Mouse (Mus musculus): ENCODE measurements at regions not wholly inside any gene's neighbourhood (a gene's known extent, or its start where the extent isn't known, plus 50 kb on each side); places are given as distances from the start of the nearest gene placed in this dataset.
"Not testable (repeated sequence)": the region's sequence is repeated elsewhere in the genome, so short reads cannot be mapped to it uniquely, and the experiment has no call there.

DNA sequence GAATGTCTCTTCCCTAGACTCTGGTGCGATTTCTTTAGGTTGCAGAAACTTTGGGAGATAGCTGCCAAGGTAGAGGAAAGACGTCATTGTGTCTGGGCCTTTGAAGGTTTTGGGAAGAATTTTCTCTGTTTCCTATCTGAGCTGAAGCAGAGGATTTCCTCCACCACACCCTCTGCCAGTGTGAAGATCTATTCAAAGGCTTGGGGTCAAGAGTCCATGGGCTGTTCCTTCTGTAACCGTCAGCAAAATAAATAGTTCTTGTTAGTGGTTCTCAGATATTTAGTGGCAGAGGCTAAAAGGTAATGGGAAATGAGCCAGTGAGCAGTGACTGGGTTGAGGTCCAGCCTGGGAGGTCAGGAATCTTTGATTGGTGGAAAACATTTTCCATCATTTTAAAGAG lies 313.0 kb downstream of the Ets1 start:
- H3K36me3 ChIP-seq (ENCODE audit: control insufficient read depth, insufficient read depth, low read length, poor library complexity, severe bottlenecking): no peaks in the 10 kb centered on the region
- H3K27me3 ChIP-seq (ENCODE audit: control insufficient read depth, insufficient read depth, low read length, poor library complexity, severe bottlenecking): no peaks in the 10 kb centered on the region
- no peak for DNase-seq (ENCODE audit: low read depth, low spot score)

DNA sequence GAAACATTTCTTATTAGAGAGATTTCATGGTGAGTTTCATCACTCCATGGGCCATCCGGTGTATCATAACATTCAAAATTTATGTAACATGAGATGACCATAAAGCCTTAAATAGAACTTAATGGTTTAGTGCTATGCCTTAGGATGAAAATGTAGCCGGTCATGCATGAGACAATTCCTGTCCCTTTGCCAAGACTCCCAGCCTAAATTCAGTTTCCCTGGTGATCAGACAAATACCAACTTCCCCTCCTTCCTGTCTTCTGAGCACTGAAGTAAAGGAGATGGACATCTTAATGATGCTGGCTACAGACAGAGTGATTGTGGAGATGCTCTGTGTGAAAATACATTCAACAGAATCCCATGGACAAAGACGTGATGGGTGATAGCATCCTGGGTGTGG lies 322.7 kb downstream of the Ets1 start:
- no peaks in the 10 kb centered on the region for H3K36me3 ChIP-seq (ENCODE audit: control insufficient read depth, insufficient read depth, low read length, poor library complexity, severe bottlenecking)
- no peaks in the 10 kb centered on the region for H3K27me3 ChIP-seq (ENCODE audit: control insufficient read depth, insufficient read depth, low read length, poor library complexity, severe bottlenecking)
- no peak for DNase-seq (ENCODE audit: low read depth, low spot score)

DNA sequence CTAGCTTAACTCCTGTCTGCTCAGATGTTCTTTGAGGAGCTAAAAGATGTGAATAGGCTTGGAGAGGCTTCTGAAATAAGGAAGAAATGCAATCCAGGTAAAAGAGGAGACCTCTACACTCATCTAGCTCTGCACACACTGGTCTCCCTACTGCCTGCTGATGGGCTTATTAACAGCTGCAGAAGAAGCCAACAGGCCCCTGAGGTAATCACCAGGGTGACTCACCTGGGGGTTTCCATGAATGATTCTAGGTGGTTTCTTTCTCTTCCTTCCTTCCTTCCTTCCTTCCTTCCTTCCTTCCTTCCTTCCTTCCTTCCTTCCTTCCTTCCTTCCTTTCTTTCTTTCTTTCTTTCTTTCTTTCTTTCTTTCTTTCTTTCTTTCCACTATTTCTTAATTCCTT lies 323.4 kb downstream of the Ets1 start:
- DNase-seq (ENCODE audit: low read depth, low spot score): peak; percentile 49
- H3K36me3 ChIP-seq (ENCODE audit: control insufficient read depth, insufficient read depth, low read length, poor library complexity, severe bottlenecking); H3K27me3 ChIP-seq (ENCODE audit: control insufficient read depth, insufficient read depth, low read length, poor library complexity, severe bottlenecking): not testable (repeated sequence)

DNA sequence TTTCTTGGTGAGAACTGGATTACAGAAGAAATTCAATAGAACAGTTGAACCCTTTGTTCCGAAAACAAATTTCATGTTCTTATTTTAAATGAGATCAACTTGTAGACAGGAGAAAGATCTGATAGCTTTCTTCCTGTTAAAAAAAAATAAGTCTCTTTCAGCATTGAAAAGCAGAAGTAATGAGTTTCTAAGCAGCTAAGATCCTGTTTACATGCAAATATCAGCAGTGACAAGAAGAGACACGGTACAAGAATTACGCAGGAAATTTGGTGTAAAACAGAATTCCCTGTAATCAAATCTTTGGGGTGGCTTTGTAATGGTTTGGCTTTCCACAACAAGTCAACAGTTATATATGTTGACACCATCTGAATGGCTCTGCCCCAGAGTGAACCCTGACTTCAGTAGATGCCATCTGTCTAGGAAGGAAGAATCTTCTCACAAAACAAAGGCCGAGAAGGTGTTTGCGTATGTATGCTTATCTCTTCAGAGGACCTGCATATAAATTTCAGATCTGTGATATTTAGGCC lies 326.7 kb downstream of the Ets1 start:
- no peaks in the 10 kb centered on the region for H3K36me3 ChIP-seq (ENCODE audit: control insufficient read depth, insufficient read depth, low read length, poor library complexity, severe bottlenecking)
- no peaks in the 10 kb centered on the region for H3K27me3 ChIP-seq (ENCODE audit: control insufficient read depth, insufficient read depth, low read length, poor library complexity, severe bottlenecking)
- peak; percentile 67 for DNase-seq (ENCODE audit: low read depth, low spot score)

DNA sequence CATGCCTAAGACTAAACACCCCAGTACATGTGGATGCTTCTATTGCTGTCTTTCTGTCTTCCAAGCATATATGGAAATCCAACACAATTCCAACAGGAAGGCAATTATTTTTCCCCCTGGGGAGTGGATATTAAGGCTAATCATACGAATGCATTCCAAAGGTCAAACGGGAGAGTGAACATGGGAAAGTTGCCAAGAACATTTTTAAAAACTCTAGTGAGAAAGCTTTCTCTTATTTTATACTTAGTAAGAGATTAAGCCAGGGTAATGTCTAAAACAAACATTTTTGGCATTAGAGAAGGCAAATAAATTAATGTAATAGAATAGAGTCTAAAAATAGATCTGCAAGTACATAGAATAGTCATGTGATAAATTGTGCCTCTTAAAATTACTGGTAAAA lies 332.4 kb downstream of the Ets1 start:
- no peaks in the 10 kb centered on the region for H3K36me3 ChIP-seq (ENCODE audit: control insufficient read depth, insufficient read depth, low read length, poor library complexity, severe bottlenecking)
- no peak for DNase-seq (ENCODE audit: low read depth, low spot score)

DNA sequence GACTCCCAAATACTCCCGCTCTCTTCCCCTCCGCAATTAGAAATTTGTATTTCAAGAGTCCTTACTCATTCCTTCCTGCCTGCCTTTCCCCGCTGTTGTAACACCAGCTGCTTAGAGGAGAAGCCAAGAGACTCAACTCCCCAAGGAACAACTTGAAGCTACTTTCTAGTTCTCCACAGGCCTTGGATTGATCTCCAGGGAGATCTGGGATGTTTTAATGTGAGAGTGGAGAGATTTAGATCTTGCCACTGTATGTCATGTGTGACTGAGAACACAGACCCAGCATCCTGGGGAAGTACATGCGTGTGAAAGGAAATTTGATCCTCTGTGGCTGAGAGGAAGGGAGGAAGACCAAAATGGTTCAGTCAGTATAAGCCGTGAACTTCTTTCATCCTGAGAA lies 335.4 kb downstream of the Ets1 start:
- Histone ChIP-seq H3K36me3 (ENCODE audit: control insufficient read depth, insufficient read depth, low read length, poor library complexity, severe bottlenecking) (no peaks in the 10 kb centered on the region), H3K27me3 (ENCODE audit: control insufficient read depth, insufficient read depth, low read length, poor library complexity, severe bottlenecking) (no peaks in the 10 kb centered on the region)
- no peak for DNase-seq (ENCODE audit: low read depth, low spot score)

More for the DNA sequence above, 332.4 kb downstream of the Ets1 start:
- H3K27me3 ChIP-seq (ENCODE audit: control insufficient read depth, insufficient read depth, low read length, poor library complexity, severe bottlenecking): no peaks in the 10 kb centered on the region

DNA sequence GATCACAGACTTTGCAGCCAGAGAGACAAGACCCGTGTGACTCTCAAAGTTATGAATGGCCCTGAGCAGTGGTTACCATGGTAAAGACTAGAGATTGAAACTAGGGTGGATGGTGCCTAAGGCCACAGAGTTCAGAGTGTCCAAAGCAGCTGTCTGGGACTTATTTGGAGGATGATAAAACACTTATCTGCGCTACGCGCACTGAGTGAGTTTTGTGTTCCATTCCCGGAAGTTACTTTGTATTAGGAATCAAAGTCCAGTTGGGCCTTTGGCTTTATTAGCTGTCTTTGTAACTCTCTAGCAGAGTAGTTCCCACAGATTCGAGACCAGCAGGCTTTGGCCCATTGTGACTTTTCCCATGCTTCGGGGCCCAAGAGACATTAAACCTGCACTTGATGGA lies 335.9 kb downstream of the Ets1 start:
- H3K27me3 ChIP-seq (ENCODE audit: control insufficient read depth, insufficient read depth, low read length, poor library complexity, severe bottlenecking): no peaks in the 10 kb centered on the region

DNA sequence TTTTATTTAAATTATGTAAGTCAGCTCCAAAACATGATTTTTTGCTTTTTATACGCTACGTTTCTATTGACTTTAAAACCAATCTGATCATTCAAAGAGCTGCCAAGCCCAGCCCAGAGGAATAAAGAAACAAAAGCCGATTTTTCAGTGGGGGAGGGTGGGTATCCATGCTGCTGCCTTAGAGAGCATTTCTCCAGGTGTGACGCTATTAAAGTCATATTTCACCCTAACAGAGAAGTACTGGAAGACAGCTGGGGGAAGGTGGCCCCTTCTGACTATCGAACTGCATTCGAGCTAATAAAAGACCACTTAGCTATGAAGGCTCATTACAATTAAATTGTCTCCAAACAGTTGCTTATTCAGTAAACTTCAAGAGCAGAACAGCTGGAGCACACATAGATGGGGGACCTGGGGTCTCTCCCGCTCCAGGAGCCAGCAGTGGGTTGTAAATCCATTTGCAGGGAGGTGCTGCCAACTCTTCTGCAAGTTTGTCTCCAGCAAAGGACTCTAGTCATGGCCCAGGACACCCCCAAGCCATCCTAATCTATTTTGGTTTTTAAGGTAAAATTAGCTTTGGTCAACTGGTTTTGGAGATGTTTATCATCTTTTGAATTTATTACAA lies 336.5 kb downstream of the Ets1 start:
- no peak for DNase-seq (ENCODE audit: low read depth, low spot score)
- Histone ChIP-seq H3K36me3 (ENCODE audit: control insufficient read depth, insufficient read depth, low read length, poor library complexity, severe bottlenecking) (no peaks in the 10 kb centered on the region), H3K27me3 (ENCODE audit: control insufficient read depth, insufficient read depth, low read length, poor library complexity, severe bottlenecking) (no peaks in the 10 kb centered on the region)

More for the DNA sequence above, 335.9 kb downstream of the Ets1 start:
- DNase-seq (ENCODE audit: low read depth, low spot score): no peak
- H3K36me3 ChIP-seq (ENCODE audit: control insufficient read depth, insufficient read depth, low read length, poor library complexity, severe bottlenecking): no peaks in the 10 kb centered on the region

DNA sequence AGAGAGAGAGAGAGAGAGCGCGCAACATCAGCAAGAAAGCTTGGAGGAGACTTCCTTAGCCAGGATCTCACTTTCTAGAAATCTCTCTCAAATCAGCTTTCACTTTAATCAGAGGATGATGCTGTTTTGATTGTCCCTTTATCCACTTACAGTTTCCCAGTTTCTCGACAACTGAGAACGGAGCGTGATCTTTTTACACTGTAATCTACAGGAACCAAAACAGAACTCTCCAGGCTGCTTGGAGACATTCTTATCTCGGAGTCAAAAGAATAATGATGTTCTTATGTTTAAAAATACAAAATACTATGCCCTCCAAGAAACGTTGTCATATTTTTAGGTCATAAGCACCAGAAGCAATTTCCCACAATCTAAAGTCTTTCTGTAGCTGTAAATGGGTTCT lies 341.7 kb downstream of the Ets1 start:
- no peaks in the 10 kb centered on the region for H3K36me3 ChIP-seq (ENCODE audit: control insufficient read depth, insufficient read depth, low read length, poor library complexity, severe bottlenecking)
- H3K27me3 ChIP-seq (ENCODE audit: control insufficient read depth, insufficient read depth, low read length, poor library complexity, severe bottlenecking): no peaks in the 10 kb centered on the region
- DNase-seq (ENCODE audit: low read depth, low spot score): no peak

DNA sequence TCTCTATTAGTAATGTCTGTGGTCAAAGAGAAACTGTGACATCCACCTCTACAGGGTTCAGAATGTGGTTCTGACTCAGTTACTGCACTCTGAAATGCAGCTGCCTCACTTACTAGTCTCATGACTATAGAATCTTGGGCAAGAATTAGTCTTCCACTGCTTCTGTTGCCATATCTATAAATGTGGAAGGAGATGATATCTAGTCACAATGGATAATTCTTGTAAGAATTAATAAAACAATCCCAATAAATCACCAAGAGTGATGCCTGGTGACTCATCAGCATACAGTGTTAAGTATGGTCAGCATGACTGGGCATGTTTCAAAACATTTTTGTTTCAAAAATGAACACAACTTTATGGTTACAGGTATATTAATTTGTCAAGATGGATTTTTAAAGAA lies 344.8 kb downstream of the Ets1 start:
- Histone ChIP-seq H3K36me3 (ENCODE audit: control insufficient read depth, insufficient read depth, low read length, poor library complexity, severe bottlenecking) (no peaks in the 10 kb centered on the region), H3K27me3 (ENCODE audit: control insufficient read depth, insufficient read depth, low read length, poor library complexity, severe bottlenecking) (no peaks in the 10 kb centered on the region)
- no peak for DNase-seq (ENCODE audit: low read depth, low spot score)

DNA sequence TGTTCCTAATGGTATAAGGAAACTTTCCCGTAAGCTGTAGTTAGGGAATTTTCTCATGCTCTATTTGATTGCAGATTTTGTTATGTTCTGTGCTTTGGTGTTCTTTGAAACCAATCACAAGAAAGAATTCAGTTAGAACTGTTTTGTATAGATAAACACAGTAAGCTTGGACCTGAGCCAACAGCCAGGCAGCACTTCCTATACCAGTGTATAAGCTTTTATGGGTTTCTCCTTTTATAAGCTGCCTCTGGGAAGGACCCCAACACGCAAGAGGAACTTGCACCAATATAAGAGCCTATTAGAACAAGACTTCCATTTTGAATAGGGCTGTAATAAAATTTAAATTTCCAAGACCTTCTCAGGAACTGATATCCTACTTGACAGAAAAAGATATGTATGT lies 347.2 kb downstream of the Ets1 start:
- no peaks in the 10 kb centered on the region for H3K36me3 ChIP-seq (ENCODE audit: control insufficient read depth, insufficient read depth, low read length, poor library complexity, severe bottlenecking)
- no peak for DNase-seq (ENCODE audit: low read depth, low spot score)

DNA sequence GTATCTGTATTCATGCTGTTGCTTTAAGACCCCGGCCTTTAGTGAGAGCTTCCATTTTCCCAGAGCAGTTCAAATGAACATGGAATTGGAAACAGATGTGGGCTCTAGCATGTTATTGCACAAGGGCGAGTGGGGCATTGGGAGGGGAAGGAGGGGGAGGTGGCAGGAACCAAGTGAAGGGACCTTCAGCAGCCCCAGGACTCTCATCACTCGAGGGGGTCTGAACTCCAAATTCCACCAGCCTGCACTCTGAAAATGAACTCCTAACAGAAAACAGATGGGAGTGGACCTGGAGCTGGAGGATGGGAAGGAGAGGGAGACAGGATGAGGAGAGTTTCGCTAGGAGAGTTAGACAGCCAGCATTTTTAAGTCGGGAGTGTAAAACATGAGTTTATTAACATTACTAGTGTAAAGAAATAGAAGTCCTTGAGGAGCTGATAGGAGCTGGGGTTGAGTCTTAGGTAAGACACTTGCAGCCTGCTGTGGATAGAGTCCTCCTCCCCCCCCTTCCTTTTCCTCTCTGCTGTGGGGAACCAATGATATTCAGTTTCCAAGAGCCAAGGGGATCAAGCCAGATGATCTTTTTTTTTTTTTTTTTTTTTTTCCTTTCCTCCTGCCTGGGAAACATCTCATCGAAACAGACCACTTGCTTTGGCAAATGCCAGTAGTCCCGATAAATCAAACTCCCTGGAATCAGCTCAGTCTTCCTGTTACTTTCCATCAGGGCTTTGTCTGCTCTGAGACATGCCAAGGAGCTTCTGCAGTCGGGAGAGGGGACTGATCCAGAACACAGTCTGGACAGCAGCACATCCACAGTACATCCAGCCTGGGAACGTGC lies 351.0 kb downstream of the Ets1 start:
- no peaks in the 10 kb centered on the region for H3K36me3 ChIP-seq (ENCODE audit: control insufficient read depth, insufficient read depth, low read length, poor library complexity, severe bottlenecking)
- no peaks in the 10 kb centered on the region for H3K27me3 ChIP-seq (ENCODE audit: control insufficient read depth, insufficient read depth, low read length, poor library complexity, severe bottlenecking)
- no peak for DNase-seq (ENCODE audit: low read depth, low spot score)

More for the DNA sequence above, 347.2 kb downstream of the Ets1 start:
- no peaks in the 10 kb centered on the region for H3K27me3 ChIP-seq (ENCODE audit: control insufficient read depth, insufficient read depth, low read length, poor library complexity, severe bottlenecking)

DNA sequence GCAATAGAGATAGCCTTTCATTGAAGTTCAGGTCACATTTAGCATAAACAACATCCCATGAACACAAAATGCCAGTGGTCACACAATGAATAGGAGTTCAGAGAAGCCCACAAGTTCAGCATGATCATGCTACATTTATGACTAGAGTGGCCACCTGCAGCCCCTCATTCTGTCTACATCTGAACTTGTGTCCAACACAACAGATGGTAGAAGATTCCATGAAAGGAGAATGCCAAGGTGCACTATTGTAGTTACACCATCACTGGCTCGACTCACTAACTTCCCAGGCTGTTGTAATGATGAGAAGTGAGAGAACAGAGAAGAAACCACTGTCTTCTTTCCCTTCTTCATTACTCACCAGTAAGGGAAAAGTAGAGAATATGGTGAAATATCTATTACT lies 353.0 kb downstream of the Ets1 start:
- Histone ChIP-seq H3K36me3 (ENCODE audit: control insufficient read depth, insufficient read depth, low read length, poor library complexity, severe bottlenecking) (no peaks in the 10 kb centered on the region), H3K27me3 (ENCODE audit: control insufficient read depth, insufficient read depth, low read length, poor library complexity, severe bottlenecking) (no peaks in the 10 kb centered on the region)
- DNase-seq (ENCODE audit: low read depth, low spot score): no peak

DNA sequence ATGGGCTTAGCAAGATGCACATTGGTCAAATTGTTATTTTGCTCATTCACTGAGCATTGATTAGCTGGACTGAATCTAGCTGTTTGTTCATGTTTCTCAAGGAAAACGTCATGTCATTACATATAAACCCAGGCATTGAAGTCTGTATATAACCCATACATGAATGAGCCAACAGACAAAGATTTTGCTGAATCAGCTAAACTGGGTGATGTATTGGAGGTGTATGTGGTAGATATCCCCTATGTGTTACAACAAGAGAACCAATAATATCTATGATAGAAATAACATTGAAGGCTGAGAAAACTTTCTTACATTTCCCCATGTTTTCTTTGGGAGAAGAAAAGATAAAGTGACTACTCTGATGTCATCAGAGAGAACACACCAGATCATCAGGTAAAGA lies 362.3 kb downstream of the Ets1 start:
- no peak for DNase-seq (ENCODE audit: low read depth, low spot score)
- H3K27me3 ChIP-seq (ENCODE audit: control insufficient read depth, insufficient read depth, low read length, poor library complexity, severe bottlenecking): no peaks in the 10 kb centered on the region

DNA sequence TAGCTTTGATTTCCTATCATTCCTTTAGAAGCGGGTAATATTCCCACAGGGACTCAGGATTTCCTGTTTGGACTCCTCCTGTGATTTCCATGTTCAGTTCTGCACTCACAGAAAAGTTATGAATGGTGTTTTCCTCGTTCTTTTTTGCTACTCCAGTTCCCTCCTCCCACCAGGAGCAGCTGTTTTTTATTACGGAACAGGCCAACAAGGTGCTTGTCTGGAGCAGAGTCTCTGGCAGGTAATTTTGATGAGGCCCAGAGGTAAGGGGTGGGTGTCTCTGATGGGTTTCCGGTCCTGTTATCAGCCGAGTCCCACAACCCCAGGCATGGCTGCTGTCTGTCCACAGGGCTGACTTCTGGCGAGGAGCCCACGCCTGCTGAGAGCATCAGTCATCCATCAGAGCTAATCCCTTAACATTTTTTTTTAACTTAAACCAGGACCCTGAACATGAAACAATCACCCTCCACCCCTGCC lies 364.7 kb downstream of the Ets1 start:
- Histone ChIP-seq H3K27me3 (ENCODE audit: control insufficient read depth, insufficient read depth, low read length, poor library complexity, severe bottlenecking) (no peaks in the 10 kb centered on the region), H3K36me3 (ENCODE audit: control insufficient read depth, insufficient read depth, low read length, poor library complexity, severe bottlenecking) (no peaks in the 10 kb centered on the region)
- no peak for DNase-seq (ENCODE audit: low read depth, low spot score)

More for the DNA sequence above, 362.3 kb downstream of the Ets1 start:
- no peaks in the 10 kb centered on the region for H3K36me3 ChIP-seq (ENCODE audit: control insufficient read depth, insufficient read depth, low read length, poor library complexity, severe bottlenecking)
